Mouse (Mus musculus): ENCODE measurements around the gene Brms1l. TPM values are rescaled to one million over a fixed set of nuclear protein-coding genes. Genes with fewer than 3 reads are reported as not detected.

Gene Brms1l
- total and polyA plus RNA-seq, 3 experiments, result 11.8 to 21.0 (median 19.1) TPM

- Histone ChIP-seq H3K36me3 (ENCODE audit: control insufficient read depth, insufficient read depth, low read length) (no peaks in the 10 kb centered on the region; the same call in 1 of the 2 replicates), H3K4me3 (no peak overlapping the region), H3K9ac (ENCODE audit: low read depth, low read length) (no peak overlapping the region), H3K4me1 (ENCODE audit: control insufficient read depth, insufficient read depth, low read length) (no peaks in the 10 kb centered on the region), H3K27me3 (ENCODE audit: control insufficient read depth, insufficient read depth, low read length) (no peaks in the 10 kb centered on the region), H3K27ac (no peak overlapping the region), H3K79me2 (replicated peaks; ENCODE audit: control insufficient read depth, insufficient read depth, low read length) (no peaks in the 10 kb centered on the region)
- WGBS, result 98% methylated on average over 5 of the region's 5 CpGs
- TF ChIP-seq EP300 (IDR thresholded peaks at IDR 0.05; ENCODE audit: insufficient read depth, low read depth, low read length), result no peak
- TF ChIP-seq POLR2A (IDR thresholded peaks at IDR 0.05; ENCODE audit: insufficient read depth, low read depth, low read length), result no peak
- TF ChIP-seq CTCF (IDR thresholded peaks at IDR 0.05), result no peak
- no peak for DNase-seq
- intact Hi-C loops (cut with DNase I), result no loop called here
Observed at GRCm38 (mm10) chr12:55869622-55870322, 33.6 kb downstream of the Brms1l start.

- Histone ChIP-seq H3K9ac (ENCODE audit: low read depth, low read length) (no peak overlapping the region), H3K27ac (no peak overlapping the region), H3K79me2 (replicated peaks; ENCODE audit: control insufficient read depth, insufficient read depth, low read length) (no peaks in the 10 kb centered on the region), H3K27me3 (ENCODE audit: control insufficient read depth, insufficient read depth, low read length) (no peaks in the 10 kb centered on the region), H3K4me3 (no peak overlapping the region), H3K36me3 (ENCODE audit: control insufficient read depth, insufficient read depth, low read length) (no peaks in the 10 kb centered on the region), H3K4me1 (ENCODE audit: control insufficient read depth, insufficient read depth, low read length) (no peaks in the 10 kb centered on the region)
- no peak for DNase-seq
- intact Hi-C loops (cut with DNase I), result no loop called here
- TF ChIP-seq POLR2A (IDR thresholded peaks at IDR 0.05; ENCODE audit: insufficient read depth, low read depth, low read length), result no peak
- TF ChIP-seq CTCF (IDR thresholded peaks at IDR 0.05), result no peak
- TF ChIP-seq EP300 (IDR thresholded peaks at IDR 0.05; ENCODE audit: insufficient read depth, low read depth, low read length), result no peak
- 86% methylated on average over 4 of the region's 4 CpGs for WGBS
Observed at GRCm38 (mm10) chr12:55885449-55885848, 49.3 kb downstream of the Brms1l start.

DNA sequence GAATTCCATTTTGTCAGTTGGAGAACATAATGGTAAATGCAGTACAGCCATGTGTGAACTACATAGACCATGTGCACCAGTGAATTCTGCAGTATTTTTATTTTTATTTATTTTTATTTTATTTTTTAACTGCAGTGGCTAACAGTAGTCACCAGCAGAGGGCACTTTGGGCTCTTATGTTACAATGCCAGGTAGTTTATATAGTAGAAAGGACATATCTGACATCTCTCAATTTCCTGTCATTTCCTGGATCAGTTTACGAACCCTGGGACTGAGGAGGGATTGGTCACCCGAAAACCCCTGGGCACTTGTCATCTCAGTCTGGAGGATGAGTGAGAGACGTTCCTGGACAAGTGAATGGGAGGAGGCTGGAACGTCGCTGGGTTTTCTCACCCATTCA is 52.4 kb downstream of the Brms1l start:
- H3K4me1 ChIP-seq (ENCODE audit: control insufficient read depth, insufficient read depth, low read length), result no peaks in the 10 kb centered on the region
- no peak for DNase-seq
- no peaks in the 10 kb centered on the region for H3K79me2 ChIP-seq (replicated peaks; ENCODE audit: control insufficient read depth, insufficient read depth, low read length)
- H3K36me3 ChIP-seq (ENCODE audit: control insufficient read depth, insufficient read depth, low read length), result no peaks in the 10 kb centered on the region
- TF ChIP-seq CTCF (IDR thresholded peaks at IDR 0.05) (peak; percentile 50), POLR2A (IDR thresholded peaks at IDR 0.05; ENCODE audit: insufficient read depth, low read depth, low read length) (no peak), EP300 (IDR thresholded peaks at IDR 0.05; ENCODE audit: insufficient read depth, low read depth, low read length) (no peak)
- H3K9ac ChIP-seq (ENCODE audit: low read depth, low read length), result no peak overlapping the region
- intact Hi-C loops (cut with DNase I), result no loop called here
- H3K27ac ChIP-seq, result no peak overlapping the region
- no peak overlapping the region for H3K4me3 ChIP-seq
- no peaks in the 10 kb centered on the region for H3K27me3 ChIP-seq (ENCODE audit: control insufficient read depth, insufficient read depth, low read length)
- WGBS, result 28% methylated on average over 5 of the region's 5 CpGs

- Histone ChIP-seq H3K27me3 (ENCODE audit: control insufficient read depth, insufficient read depth, low read length) (no peaks in the 10 kb centered on the region), H3K36me3 (ENCODE audit: control insufficient read depth, insufficient read depth, low read length) (no peaks in the 10 kb centered on the region), H3K79me2 (replicated peaks; ENCODE audit: control insufficient read depth, insufficient read depth, low read length) (no peaks in the 10 kb centered on the region), H3K27ac (no peak overlapping the region), H3K9ac (ENCODE audit: low read depth, low read length) (no peak overlapping the region), H3K4me1 (ENCODE audit: control insufficient read depth, insufficient read depth, low read length) (no peaks in the 10 kb centered on the region), H3K4me3 (no peak overlapping the region)
- intact Hi-C loops (cut with DNase I), result no loop called here
- TF ChIP-seq EP300 (IDR thresholded peaks at IDR 0.05; ENCODE audit: insufficient read depth, low read depth, low read length), result no peak
- TF ChIP-seq CTCF (IDR thresholded peaks at IDR 0.05), result no peak
- TF ChIP-seq POLR2A (IDR thresholded peaks at IDR 0.05; ENCODE audit: insufficient read depth, low read depth, low read length), result no peak
- 61% methylated on average over 1 of the region's 1 CpGs for WGBS
- no peak for DNase-seq
Observed at GRCm38 (mm10) chr12:55904801-55905200, 68.7 kb downstream of the Brms1l start.

GRCm38 (mm10) chr12:55912138-55912537 is 76.0 kb downstream of the Brms1l start:
- H3K27ac ChIP-seq, result no peak overlapping the region
- H3K4me3 ChIP-seq, result no peak overlapping the region
- intact Hi-C loops (cut with DNase I), result no loop called here
- H3K4me1 ChIP-seq (ENCODE audit: control insufficient read depth, insufficient read depth, low read length), result no peaks in the 10 kb centered on the region
- no peak for DNase-seq
- no peaks in the 10 kb centered on the region for H3K27me3 ChIP-seq (ENCODE audit: control insufficient read depth, insufficient read depth, low read length)
- TF ChIP-seq EP300 (IDR thresholded peaks at IDR 0.05; ENCODE audit: insufficient read depth, low read depth, low read length) (no peak), POLR2A (IDR thresholded peaks at IDR 0.05; ENCODE audit: insufficient read depth, low read depth, low read length) (no peak), CTCF (IDR thresholded peaks at IDR 0.05) (no peak)
- no peaks in the 10 kb centered on the region for H3K79me2 ChIP-seq (replicated peaks; ENCODE audit: control insufficient read depth, insufficient read depth, low read length)
- WGBS, result 41% methylated on average over 3 of the region's 3 CpGs
- no peaks in the 10 kb centered on the region for H3K36me3 ChIP-seq (ENCODE audit: control insufficient read depth, insufficient read depth, low read length)
- no peak overlapping the region for H3K9ac ChIP-seq (ENCODE audit: low read depth, low read length)

GRCm38 (mm10) chr12:55913201-55913600 is 77.1 kb downstream of the Brms1l start:
- DNase-seq, result no peak
- TF ChIP-seq EP300 (IDR thresholded peaks at IDR 0.05; ENCODE audit: insufficient read depth, low read depth, low read length) (no peak), POLR2A (IDR thresholded peaks at IDR 0.05; ENCODE audit: insufficient read depth, low read depth, low read length) (no peak), CTCF (IDR thresholded peaks at IDR 0.05) (no peak)
- Histone ChIP-seq H3K79me2 (replicated peaks; ENCODE audit: control insufficient read depth, insufficient read depth, low read length) (no peaks in the 10 kb centered on the region), H3K9ac (ENCODE audit: low read depth, low read length) (no peak overlapping the region), H3K4me1 (ENCODE audit: control insufficient read depth, insufficient read depth, low read length) (no peaks in the 10 kb centered on the region), H3K27me3 (ENCODE audit: control insufficient read depth, insufficient read depth, low read length) (no peaks in the 10 kb centered on the region), H3K36me3 (ENCODE audit: control insufficient read depth, insufficient read depth, low read length) (no peaks in the 10 kb centered on the region), H3K27ac (no peak overlapping the region), H3K4me3 (no peak overlapping the region)
- intact Hi-C loops (cut with DNase I), result no loop called here
- 70% methylated on average over 9 of the region's 9 CpGs for WGBS

Data from heart, adult 2 months (tissue).